Mouse (Mus musculus) cerebellum, adult 9-11 months (tissue): ENCODE measurements around the gene Hdac9.

Experiments used
- DNase-seq: peaks from one replicate; pipeline ENCODE4 v3.0.0; 2022

The Hdac9 gene

DNA sequence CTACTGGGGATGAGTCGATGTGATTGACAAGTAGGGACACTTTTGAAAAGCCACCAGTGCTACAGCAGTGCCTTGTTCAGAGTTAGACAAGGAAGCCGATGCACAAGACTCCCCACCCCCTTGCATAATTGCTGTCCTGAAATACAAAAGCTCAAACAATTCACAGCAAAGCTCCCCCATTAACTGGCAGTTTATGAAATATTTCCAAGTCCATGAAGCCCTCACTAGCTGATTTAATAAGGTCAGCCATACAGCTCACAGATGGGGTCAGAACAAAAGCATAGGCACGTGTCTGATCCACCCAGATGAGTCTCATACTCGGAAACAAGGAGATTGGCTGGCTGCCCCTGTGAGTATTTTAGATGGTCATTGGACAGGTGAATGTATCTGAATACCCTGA is 228.0 kb downstream of the Hdac9 start:
- DNase-seq, result no peak

DNA sequence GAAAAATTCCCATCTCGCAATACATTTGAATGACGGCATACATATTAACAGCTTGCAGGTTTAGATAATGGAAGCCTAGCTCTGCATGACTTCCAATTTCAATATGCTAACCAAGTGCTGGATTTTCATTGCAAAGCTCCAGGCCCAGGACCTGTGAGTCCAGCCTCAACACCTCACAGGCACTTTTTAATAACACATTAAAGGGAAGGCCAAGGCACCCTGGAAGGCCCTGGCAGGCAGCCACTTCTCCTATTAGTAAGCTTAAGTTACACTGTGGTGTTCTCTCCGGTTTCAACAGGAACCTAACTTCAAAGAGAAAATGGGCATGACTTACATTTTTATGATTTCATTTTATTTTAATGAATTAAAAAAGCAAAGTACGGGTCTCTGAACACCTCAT is 233.5 kb downstream of the Hdac9 start:
- DNase-seq, result no peak

DNA sequence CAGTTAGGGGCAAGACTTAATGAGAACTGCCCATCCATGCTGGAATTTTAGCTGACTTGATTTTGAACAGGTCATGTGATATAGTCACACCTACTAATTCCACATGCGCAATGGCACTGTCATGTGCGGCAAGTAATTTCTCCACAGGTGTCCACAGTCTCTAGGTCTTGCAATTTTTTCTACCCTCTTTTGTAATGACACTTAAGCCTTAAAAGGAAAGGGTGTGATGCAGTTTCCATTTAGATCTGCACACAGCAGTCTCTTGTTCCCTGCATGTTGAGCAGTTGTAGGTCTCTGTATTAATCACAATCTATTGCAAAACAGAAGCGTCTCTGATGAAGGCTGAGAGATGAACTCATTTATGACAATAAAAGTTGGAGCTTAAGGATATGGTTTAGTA is 234.2 kb downstream of the Hdac9 start:
- DNase-seq, result no peak

DNA sequence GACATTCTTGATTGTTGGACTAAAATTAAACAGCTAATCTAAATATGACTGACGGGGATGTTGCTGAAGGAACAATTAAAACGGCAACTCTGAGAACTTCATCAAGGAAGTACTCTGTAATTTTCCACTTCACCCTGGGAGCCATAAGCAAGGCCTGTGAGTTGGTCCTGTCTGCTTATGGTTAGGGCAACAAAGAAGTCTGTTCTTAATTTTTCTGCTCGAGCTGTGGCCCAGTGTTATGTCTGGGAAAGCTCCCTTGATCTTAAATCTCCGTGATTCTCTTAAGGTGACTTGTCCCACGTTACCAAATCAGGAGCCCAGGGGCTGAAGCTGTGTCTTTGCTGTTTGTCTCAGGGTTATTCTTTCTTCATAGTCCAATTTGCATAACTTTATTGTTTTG is 236.3 kb downstream of the Hdac9 start:
- no peak for DNase-seq

DNA sequence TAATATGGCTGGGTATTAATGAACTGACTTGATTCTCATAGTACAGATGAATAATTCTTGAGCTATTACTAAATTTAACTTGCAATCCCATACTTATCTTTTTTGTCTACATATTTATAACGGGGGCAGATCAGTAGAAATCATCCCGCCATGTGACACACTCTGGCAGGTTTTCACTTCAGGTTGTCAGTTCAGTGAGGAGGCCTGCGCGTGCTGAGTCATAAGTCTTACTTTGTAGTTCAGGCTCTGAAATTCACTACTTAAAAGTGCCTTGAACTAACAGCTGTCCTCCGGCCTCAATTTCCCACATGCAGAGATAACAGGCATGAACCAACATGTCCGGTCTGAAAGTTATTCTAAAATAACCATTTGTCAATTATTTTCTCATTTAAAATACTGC is 239.8 kb downstream of the Hdac9 start:
- no peak for DNase-seq

DNA sequence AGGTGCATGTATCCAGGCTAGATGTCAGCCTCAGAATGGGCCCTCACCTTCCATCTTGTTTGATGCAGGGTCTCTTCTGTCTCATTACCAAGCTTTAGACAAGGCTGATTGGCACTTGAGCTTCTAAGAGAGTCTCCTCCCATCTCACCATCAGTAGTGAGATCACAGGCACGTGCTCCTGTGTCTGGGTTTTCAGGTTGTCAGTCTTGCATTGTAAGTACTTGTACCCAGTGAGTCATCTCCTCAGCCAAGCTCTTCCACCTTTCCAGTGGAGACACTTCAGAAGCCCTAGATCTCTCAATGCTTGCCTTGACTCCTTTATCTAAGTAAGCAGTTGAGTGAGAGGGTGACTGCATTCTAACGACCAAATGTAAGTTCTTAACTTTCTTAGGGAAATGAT is 242.7 kb downstream of the Hdac9 start:
- no peak for DNase-seq

DNA sequence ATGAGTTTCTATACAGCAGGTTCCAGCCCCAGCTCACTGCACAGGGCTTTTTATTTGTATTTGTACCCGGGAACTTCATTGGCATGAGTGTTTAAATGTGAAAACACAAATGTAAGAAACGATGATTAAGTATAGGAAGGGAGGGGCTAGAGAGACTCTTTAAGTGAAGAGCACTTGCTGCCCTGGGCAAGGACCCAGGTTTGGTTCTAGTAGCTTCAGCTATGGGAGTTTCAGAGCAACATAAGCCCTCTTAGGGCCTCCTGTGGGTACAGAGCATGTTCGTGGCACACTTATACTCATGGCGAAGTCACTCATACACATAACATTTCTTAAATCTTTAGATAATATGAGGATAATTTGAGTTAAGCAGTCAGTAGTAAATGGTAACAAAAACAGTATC is 243.4 kb downstream of the Hdac9 start:
- DNase-seq, result no peak

DNA sequence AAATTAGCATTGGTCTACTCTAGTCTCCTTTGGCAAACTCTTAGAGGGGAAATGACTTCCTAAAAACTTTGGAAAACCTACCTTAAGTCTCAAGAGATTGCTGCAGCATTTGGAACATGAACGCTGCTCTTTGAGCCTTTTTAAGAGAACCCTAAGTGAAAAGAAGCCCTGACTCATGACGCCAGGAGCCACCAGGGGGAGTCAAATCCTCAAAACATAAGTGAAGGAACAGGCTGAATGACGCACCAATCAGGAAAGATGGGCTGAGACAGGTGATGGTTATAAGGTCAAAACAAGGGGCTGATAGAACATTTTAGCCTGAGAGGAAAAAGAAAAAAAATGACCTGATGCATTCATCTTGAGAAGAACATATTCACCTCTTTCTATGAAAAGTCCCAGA is 252.1 kb downstream of the Hdac9 start:
- peak; percentile 45 for DNase-seq

DNA sequence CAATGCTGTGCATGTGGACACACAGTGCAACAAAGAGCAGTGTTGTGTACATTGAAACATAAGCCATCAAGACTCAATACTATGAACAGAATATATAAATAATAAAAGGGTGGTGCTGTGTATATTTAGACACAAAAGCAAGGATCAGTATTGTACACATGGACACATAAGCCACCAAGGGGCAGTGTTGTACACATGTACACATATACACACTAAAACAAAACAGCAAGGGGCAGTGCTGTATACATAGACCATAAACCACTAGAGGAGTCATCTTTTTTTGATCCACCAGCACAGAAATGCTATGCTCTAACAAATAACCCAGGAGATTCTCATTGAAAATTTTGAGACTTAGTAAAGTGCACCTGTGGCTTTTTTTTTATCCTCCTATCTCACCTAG is 255.5 kb downstream of the Hdac9 start:
- no peak for DNase-seq

DNA sequence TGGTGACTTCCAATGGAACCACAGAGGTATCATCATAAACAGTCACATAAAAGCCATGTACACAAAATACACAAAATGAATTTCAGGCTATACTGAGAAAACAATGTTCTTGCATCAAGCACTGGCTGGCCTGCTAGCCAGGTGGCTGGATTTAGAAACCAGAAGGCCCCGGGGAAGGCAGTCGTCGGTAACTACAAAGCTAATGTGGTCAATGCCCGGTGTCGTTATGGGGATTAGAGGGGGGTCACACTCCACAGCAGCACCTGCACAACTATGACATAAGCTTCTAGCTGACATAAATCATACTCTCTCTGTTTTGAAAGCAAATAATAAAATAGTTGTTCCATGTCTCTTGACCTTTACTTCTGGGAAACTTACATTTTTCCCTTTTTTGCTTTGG is 256.9 kb downstream of the Hdac9 start:
- DNase-seq, result no peak

DNA sequence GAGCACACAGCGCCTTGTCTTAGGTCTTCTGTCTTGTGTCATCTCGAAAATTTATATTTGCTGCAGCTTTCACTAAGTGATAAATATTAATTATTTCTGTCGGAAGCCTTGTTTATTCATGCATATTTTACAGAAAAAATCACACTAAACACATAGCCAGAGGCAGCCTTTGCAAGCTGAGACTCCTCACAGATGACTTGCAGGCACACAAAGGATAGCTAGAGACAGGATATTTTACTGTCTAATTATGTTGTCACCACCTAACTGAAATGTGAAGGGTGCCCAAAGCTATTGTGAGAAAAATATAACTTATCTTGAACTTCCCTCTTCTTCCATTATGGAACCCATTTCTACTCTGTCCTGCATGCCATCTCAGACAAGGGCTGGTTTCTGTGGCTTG is 258.3 kb downstream of the Hdac9 start:
- DNase-seq, result no peak

DNA sequence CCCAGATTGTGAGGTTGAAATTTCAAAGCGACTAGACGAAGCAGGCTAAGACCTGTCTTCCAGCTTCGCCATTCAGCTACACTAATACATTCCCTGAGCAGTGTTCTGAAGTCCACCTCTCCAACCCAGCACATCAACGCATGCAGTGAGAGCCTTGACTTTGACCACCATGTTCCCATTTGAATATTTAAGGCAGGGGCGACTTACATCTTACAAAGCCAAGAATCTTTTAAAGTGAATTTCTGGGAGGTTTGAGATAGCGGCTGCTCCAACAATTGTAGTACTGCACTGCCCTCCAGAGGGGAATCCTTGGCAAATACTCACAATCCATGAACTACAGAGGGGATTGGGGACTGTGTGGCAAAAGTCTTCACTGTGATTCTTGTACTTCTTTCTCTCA is 258.8 kb downstream of the Hdac9 start:
- DNase-seq, result no peak

DNA sequence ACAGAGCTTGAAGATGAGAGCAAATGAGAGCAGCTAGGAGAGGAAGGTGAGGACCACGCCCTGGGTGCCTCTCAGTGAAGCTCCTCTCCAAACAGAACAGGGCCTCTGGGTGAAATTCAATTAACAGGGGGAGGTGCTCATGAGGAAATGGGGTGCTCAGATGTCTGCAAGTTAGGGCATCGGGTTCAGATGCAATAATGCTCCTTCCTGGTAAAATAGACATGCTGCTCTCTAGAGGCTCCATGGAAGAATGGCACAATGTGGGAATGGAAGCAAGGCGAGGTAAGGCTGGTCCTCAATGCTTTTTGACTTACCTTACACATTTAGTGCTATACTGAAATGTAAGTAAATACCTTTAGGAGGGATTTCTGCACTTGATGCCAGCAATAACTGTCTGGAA is 263.3 kb downstream of the Hdac9 start:
- no peak for DNase-seq

DNA sequence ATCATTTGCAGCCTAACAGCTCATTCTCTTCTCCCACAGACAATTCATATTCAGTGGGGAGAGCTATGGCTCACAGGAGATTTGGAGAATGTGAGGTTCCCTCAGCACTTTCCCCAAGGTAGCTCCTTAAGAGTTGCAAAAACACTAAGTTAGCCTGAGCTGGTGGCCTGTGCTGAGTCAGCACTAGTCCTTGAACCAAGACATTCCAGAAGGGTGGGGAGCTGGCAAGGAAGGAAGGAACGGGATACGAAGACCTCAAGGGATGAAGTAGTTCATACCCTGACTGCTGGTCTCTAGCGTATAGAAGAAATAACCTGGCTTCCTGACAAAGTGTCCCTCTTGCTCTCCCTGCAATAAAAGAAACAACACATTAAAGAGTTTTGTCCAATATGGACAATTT is 268.1 kb downstream of the Hdac9 start:
- DNase-seq, result no peak

DNA sequence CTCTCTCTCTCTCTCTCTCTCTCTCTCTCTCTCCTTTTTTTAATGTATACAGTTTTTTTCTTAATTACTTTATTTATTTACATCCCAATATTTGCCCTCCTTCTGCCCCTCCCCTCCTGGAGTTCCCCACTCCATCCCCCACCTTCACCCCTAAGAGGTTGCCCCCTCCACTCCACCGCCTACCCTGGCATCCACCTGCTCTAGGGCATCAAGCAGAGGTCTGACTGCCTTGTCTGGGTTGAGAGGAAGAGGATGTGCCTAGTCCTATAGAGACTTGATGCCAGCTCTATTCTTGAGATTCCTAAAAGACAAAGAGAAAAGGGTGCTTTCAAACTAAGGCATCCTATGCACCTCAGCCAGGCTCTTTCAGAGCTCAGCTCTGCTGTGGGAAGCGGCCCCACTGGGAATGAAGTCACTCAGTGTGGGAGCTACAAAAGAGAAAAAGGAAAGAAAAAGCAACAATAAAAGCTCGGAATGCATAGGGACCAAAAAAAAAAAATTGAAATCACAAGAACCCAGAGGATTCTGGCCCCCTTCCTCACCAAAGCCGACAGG is 275.1 kb downstream of the Hdac9 start:
- DNase-seq, result no peak

DNA sequence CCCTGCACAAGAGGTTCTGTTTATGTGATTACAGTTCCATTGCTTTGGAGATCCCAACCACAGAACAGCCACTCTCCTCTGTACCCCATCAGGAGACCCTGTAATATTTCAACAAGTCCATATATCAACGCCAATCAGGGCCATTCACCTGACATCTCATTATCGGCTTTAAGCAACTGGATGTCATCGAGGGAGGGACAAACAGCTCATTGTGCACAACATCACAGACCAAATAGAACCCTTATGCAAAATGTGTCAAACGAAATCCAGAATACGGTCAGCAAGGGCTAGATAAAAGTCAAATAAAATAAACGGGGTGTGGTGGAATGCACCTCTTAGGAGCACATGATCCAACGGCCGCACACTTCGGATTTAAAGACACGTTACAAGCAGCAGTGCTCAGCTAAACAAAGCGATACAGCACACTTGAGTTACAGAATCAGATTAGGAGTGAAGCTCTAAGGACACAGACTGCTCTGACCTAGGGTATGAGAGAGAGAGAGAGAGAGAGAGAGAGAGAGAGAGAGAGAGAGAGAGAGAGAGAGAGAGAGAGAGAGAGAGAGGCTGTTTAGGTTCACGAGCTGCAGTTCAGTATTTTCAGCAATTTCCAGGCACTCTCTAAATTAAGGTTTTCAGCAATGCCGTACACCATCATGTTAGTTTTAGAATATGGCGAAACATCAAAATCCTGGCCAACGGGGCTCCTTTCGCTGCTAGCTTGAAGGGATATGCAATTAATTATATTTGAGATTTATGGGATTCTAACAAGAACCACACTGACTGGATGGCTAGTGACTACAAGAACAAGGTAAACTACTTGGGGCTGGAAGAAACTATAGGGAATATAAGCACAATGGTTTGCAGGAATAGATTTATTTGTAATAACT is 279.4 kb downstream of the Hdac9 start:
- no peak for DNase-seq

DNA sequence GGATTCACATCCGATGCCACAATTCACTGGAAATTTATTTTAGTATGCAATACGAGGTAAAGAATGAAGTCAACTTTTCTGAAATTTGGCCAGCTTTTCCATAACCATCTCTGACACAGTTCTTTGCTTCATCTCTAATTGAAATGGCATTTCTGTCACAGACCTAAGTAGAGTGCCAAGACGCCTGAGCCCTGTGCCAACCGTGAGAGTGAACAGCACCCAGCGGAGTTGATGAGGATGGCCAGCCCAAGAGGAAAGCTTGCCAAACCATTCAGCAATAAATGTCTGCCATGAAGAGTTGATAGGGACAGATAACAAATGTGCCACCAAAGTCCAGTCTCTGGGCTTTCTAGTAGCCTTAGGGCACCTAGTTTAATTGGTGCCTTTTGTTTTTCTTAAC is 297.8 kb downstream of the Hdac9 start:
- DNase-seq, result no peak

DNA sequence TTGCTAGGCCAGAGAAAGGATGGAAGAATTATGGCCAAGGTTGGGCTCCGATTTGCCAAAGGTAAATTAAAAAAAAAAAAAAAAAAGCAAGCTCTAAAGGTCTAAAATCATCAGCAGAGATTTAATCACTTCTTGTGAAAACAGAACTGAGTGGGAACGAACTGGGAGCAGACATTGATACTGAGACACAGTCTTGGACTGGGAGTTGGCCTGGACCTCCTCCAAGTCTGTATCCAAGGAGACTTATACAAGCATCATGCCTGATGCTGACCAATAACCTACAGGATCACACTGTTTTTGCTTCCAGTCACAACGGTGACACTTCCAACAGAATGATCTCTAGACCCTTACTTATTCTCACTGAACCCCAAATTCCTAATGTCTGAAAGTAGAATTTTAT is 298.6 kb downstream of the Hdac9 start:
- DNase-seq, result no peak

DNA sequence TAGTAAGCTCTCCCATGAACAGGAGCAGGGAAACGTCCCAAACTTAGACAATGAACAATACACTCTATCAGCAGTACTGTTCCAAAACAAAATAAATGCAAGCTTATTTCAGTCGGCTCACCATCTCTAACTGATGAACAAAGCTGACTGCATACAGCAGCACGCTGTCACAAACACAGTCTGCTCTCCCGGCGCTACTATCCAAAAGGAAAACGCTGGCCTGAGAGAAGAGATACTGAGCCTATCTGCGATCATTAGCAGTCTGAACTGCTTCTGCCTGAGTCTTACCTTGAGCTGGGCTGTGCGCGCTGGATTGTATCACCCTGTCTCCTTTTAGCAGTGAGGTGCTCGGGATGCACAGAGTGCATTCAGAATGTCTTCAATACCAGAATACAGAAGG is 299.1 kb downstream of the Hdac9 start:
- no peak for DNase-seq

DNA sequence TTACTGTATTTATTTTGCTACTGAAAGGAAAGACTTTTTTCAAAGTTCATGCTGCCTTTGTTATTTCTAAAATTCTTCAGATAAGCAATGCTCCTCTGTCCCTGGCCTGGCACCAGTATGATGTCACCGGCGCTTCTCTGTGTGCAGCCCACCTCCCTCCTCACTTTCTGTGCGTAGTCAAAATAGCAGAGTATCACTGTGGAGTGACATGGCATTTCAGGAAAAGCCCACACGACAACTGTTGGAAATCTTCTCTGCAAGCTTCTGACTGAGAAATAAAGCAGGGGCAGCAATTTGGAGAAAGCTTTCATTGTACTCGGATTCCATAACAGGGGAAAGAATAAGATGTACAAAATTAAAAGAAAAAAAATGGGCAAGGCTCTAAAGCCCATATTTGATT is 302.1 kb downstream of the Hdac9 start:
- no peak for DNase-seq

DNA sequence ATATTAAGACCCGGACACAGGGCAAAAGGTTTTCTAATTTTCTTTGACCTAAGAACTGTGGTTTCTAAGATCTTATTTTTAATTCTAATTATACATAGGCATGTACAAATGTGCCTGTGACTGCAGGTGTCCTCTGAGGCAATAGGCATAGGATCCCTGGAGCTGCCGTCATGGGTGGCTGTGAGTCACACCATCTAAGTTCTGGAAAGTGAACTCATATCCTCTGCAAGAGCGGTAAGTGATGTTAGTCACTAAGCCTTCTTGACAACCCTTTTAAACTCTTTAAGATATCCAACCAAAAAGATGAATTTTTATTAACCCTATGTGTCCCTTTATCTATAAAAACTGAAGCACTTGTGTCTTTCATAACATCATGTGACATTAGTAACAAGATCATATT is 304.4 kb downstream of the Hdac9 start:
- DNase-seq, result no peak

DNA sequence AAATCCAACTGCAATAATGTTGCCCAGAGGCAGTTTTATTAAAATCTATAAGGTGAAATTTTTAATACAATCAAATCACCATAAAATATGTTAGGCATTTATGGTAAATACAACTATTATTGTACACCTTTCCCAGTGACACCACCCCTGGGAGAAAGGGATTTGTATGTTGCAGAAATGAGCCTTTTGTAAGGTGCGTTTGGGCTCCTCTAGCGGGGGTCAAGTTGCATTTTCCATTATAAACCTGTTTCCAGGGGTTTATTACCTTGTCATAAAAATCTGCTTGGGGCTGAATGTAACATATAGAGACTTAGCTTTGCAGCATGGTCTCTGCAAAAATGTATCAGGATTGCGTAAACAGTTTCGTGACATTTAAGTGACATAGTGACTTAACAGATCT is 312.4 kb downstream of the Hdac9 start:
- DNase-seq, result no peak

DNA sequence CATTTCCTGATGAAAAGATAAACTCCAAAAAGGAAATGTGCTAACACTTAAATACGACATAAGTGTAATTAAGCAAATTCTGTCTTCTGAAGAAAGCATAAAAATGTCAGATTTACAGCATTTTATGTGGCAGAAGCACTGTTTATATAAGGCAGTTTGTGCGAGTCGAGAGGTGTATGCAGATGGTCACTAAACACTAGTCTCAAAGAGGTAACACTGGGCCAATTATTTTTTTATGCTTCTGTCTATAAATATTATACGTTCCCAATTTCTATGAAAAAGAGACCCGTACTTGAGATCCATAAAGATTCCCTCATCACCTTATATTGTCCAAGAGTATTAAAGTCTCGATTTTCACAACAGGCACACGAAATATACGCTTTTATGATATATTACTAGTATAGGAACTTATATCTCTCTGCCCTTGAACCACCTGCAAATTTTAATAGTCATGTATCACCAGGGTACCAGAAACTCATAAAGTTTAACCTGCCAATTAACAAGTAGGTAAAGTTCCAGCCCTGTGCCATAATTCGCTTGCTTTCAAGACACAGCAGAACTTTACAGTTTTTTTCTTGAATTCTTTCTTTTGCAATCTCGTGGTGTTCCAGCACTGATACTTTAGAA is 322.6 kb downstream of the Hdac9 start:
- no peak for DNase-seq

DNA sequence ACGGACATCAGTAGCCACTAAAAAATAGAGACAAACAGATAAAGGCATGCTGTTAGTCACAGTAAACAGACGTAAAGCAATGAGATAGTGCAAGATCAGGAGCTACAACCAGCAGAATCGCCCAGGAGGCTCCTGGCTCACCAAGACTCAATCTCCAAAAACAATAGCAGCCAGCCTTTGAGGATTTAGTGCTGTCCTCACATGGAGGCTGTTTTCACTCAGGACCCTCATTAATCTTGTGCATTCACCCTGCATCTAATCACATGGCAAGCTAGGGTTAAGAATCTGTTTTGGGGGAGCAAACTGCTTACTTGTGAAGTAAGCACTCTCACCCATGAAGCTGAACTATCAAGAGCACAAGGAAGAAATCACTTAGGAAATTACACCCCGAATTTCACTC is 329.7 kb downstream of the Hdac9 start:
- no peak for DNase-seq

DNA sequence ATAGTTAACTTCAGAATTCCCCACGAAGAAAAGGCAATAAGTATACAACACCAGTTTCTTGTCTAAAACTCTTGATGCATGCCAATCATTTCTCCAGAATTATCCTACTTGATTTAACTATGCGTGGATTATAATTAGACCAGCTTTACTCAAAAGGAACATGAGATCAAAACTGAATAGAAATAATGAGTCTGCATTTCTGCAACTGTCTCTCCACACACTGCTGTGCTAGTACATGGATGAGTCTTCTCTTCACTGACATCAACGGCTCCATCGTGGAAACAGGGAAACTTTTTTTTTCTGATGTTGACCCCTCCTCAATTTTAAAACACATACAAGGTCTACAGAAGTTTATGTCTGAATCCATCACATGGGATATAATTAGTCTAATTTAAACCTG is 334.4 kb downstream of the Hdac9 start:
- no peak for DNase-seq
